Mouse (Mus musculus): Measurements from ENCODE around the gene Sbf1.

Gene Sbf1

DNA sequence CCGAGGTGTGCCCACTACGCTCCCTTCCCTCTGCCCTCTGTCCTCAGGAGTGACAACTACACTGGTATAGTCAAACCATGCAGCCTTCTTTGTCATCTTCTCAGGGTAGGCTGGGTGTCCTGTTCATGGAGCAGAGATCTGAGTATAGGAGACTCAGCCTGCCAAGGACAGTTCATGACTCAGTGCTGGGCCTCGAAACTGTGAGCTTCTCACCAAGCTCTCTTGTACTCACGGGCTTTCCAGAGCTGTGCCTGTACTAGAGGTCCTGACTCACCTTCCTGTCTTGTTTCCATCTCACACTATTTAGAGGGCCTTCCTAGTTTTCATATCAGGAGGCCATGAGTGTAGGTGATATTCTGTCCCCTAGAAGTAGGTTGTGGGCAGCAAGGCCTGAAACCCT, 37.7 kb downstream of the Sbf1 start:
- no peak for DNase-seq

DNA sequence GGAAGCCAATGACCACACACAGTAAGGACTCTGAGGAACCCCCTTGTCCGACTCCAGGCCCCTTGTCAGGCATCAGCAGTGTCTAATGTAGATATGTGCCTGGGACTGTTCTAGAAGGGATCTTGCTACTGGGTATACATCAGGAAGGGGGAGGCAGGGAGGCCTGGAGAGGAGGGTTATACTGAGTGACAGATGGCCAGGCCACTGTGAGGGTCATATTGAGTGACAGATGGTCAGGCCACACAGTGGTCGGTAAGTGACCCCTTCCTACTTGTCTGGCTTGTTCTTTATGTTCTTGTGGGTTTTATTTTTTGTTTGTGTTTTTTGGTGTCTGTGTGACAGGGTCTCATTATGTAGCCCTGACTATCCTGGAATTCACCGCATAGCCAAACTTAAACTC, 39.6 kb downstream of the Sbf1 start:
- DNase-seq = no peak

DNA sequence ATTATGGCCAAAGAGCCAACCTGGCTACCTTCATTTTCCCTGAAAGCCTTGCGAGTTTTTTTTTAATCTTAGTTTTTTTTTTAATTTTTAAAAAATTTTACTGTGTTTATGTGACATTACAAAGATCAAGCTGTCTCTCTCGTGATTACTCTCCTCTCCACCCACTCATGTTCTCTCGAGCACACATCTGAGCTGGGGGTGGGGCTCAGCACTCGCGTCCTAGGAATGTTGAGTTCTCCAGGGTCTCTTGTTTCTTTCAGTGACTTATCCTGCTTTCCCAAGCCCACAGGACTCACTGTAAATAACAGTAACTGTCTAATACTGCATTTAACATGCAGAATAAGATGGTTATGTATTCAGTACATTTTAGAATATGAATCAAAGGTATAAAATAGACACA, 50.6 kb downstream of the Sbf1 start:
- DNase-seq = no peak

DNA sequence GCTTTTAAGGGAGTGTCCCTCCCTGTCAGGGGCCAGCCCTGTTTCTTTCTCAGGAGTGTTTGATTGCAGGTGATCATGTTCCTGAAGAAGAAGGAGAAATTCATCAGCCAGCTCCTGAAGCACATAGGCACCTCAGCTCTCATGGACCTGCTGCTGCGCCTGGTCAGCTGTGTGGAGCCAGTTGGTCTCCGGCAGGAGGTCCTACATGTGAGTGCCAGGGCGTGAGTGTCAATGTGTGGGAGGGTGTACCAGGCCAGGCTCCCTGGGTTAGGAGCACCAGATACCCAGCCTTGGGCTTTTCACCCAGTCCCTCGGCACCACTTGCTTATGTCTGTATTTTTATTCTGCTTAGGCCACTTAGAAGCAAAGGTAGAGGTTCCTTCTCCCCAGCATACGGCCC, 56.1 kb downstream of the Sbf1 start:
- no peak for DNase-seq

DNA sequence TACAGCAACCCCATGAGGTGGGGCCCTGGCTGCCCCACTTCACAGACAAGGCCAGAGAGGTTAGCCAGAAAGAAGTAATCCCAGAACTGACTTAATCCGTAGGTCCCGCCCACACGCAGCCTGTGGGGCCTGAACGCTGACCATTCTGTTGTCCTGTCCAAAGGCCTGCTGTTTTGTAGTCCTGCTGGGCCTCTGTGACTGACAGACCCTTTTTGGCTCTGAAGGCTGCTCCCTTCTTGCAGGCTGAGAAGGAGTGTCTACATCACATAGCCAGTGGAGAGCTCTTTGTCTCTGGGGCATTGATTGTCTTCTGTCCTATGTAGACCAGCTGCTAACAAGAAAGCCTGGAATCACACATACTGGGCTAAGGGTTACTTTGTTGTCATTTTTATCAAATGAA, 59.8 kb downstream of the Sbf1 start:
- no peak for DNase-seq

DNA sequence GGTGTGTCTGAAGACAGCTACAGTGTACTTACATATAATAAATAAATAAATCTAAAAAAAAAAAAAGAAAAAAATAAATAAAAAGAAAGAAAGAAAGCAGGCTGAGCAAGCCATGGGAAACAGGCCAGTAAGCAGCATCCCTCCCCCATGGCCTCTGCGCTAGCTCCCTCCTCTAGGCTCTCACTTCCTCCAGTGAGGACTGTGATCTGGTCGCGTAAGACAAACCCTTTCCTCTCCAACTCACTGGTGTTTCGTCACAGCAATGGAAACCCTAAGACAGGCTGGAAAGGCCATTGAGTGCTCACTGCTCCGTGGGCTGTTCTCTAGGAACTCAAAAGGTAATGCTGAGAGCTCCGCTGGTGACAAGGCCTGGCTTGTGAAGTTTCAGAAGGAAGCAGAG, 66.0 kb downstream of the Sbf1 start:
- DNase-seq = no peak

DNA sequence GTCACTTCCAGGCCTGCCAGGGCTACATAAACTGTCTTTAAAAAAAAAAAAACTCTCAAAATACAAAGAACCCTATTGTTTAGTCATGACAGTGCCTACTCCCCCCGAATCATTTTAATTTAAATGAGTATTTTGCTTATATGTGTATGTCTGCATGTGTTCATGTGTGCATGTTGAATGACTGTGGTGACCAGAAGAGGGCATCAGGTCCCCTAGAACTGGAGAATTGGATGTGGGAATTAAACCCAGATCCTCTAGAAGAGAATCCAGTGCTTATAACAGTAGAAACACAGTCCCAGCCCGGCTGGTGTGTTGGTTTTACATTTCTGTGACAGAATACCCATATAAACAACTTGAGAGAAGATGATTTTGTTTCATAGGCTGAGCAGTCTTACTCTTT, 74.1 kb downstream of the Sbf1 start:
- DNase-seq = peak in 1 of 2 experiments; percentile 9

DNA sequence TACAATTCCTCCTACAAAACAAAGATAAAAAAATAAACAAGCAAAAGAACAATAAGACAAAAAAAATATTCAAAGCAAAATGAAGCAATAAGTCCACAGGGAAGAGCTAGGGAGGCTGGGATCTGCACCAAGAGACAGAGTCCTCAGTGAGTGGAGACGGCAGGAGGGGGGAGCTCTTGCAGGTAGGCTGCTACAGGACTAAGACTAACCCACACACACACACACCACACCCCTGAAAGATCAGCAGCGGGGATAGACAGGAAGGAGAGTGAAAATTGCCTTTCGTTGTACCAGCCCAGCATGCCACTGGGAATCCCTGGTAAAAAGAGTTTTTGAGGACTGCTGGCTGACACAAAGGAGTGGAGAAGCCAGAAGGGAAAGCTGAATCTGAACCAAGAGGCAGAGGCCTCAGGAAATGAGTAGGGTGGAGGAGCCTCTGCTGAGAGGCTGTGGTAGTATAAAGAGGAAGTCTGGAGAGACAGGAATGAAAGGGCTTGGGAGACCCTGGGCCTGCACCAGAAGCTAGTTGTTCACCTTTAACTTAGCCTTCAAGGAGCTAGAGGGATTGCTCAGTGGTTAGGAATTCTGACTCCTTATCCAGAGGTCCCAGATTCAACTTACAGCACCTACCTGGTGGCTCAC, 75.2 kb downstream of the Sbf1 start:
- no peak for DNase-seq

Measured in kidney, adult 8-10 months (tissue).